Mouse (Mus musculus) ES-Bruce4 (cell line): ENCODE results near the gene Cit. TPM values are rescaled to one million over a fixed set of nuclear protein-coding genes. Genes with fewer than 3 reads are reported as not detected.

Experiments used
- H3K27ac ChIP-seq: 2 replicates; pipeline ENCODE4 v1.5.1; 2012; ENCODE audit warnings: low read length, inconsistent platforms; ENCODE audit not compliant: insufficient read depth
- H3K27me3 ChIP-seq: 2 replicates; pipeline ENCODE4 v1.6.1; 2012; ENCODE audit warnings: mild to moderate bottlenecking, low read length, inconsistent platforms; ENCODE audit not compliant: control insufficient read depth, poor library complexity, insufficient read depth, severe bottlenecking
- H3K36me3 ChIP-seq: 2 replicates; pipeline ENCODE4 v1.6.1; 2012; ENCODE audit warnings: inconsistent platforms, mild to moderate bottlenecking, low read length, moderate library complexity; ENCODE audit not compliant: control insufficient read depth, poor library complexity, insufficient read depth, severe bottlenecking
- H3K4me1 ChIP-seq: one replicate; pipeline ENCODE4 v1.8.1; 2011; ENCODE audit warnings: low read length; ENCODE audit not compliant: control insufficient read depth, insufficient read depth
- H3K4me3 ChIP-seq: 2 replicates; pipeline ENCODE4 v1.5.1; 2011; ENCODE audit warnings: low read depth, mild to moderate bottlenecking, low read length
- H3K9ac ChIP-seq: 2 replicates; pipeline ENCODE4 v1.6.1; 2012; ENCODE audit warnings: low read depth, mild to moderate bottlenecking, inconsistent platforms; ENCODE audit not compliant: poor library complexity, severe bottlenecking
- H3K9me3 ChIP-seq: replicated peaks from 2 replicates; pipeline ENCODE4 v1.6.1; 2012; ENCODE audit warnings: mild to moderate bottlenecking, low read length, inconsistent platforms; ENCODE audit not compliant: control insufficient read depth, poor library complexity, insufficient read depth, severe bottlenecking
- CTCF ChIP-seq: IDR thresholded peaks from one replicate; pipeline ENCODE4 v1.8.1; 2011; ENCODE audit warnings: low read depth, low read length
- EP300 ChIP-seq: IDR thresholded peaks from 2 replicates; pipeline ENCODE4 v1.6.1; 2011; ENCODE audit warnings: low read depth, low read length; ENCODE audit not compliant: insufficient read depth
- POLR2A ChIP-seq: IDR thresholded peaks from one replicate; pipeline ENCODE4 v1.8.1; 2011; ENCODE audit warnings: low read length; ENCODE audit not compliant: insufficient read depth
- polyA plus RNA-seq: library from polyadenylated mRNA; stranded (reverse); fragments of >200 nt; gene quantifications from 2 replicates; pipeline ENCODE4 v1.2.4, GENCODE M21; 2011; ENCODE audit warnings: low read depth; ENCODE audit not compliant: missing spikeins, insufficient read depth, insufficient read length

Cit gene
- polyA plus RNA-seq, 1 experiment, result 67.1 TPM

GRCm38 (mm10) chr5:115893772-115894171, 48.7 kb downstream of the Cit start:
- H3K4me1 ChIP-seq, result no peaks in the 10 kb centered on the region
- H3K9ac ChIP-seq, result no peak overlapping the region
- TF ChIP-seq POLR2A, result no peak
- no peak for TF ChIP-seq CTCF
- TF ChIP-seq EP300, result no peak
- H3K27me3 ChIP-seq, result no peaks in the 10 kb centered on the region
- no peak overlapping the region for H3K27ac ChIP-seq
- 0 out of 2 replicates have a peak, but pooled peaks cover 5% of the 10 kb centered on the region for H3K36me3 ChIP-seq
- no peak overlapping the region for H3K4me3 ChIP-seq
- H3K9me3 ChIP-seq, result no peaks in the 10 kb centered on the region

GRCm38 (mm10) chr5:115897036-115897435, 52.0 kb downstream of the Cit start:
- Histone ChIP-seq H3K36me3 (peaks cover 6% of the 10 kb centered on the region; the same call in 1 of the 2 replicates), H3K27me3 (no peaks in the 10 kb centered on the region), H3K4me3 (no peak overlapping the region), H3K4me1 (no peaks in the 10 kb centered on the region), H3K9ac (no peak overlapping the region), H3K9me3 (peaks cover 4% of the 10 kb centered on the region), H3K27ac (no peak overlapping the region)
- no peak for TF ChIP-seq CTCF
- no peak for TF ChIP-seq POLR2A
- TF ChIP-seq EP300, result no peak

GRCm38 (mm10) chr5:115907037-115908009, 62.2 kb downstream of the Cit start:
- peak; percentile 9 for TF ChIP-seq CTCF
- TF ChIP-seq EP300, result no peak
- no peak for TF ChIP-seq POLR2A

GRCm38 (mm10) chr5:115908251-115908650, 63.2 kb downstream of the Cit start:
- H3K9me3 ChIP-seq, result no peaks in the 10 kb centered on the region
- TF ChIP-seq POLR2A (no peak), CTCF (no peak), EP300 (no peak)
- no peaks in the 10 kb centered on the region for H3K4me1 ChIP-seq
- H3K9ac ChIP-seq, result no peak overlapping the region
- no peak overlapping the region for H3K4me3 ChIP-seq
- H3K36me3 ChIP-seq, result no peaks in the 10 kb centered on the region
- H3K27me3 ChIP-seq, result no peaks in the 10 kb centered on the region
- no peak overlapping the region for H3K27ac ChIP-seq

More at GRCm38 (mm10) chr5:115907037-115908009, 62.2 kb downstream of the Cit start:
- peaks cover 1% of the 10 kb centered on the region; the same call in 1 of the 2 replicates for H3K9me3 ChIP-seq
- H3K4me3 ChIP-seq, result no peak overlapping the region; the same call in 1 of the 2 replicates
- H3K36me3 ChIP-seq, result no peaks in the 10 kb centered on the region
- no peak overlapping the region for H3K9ac ChIP-seq
- no peak overlapping the region for H3K27ac ChIP-seq
- H3K4me1 ChIP-seq, result no peaks in the 10 kb centered on the region
- no peaks in the 10 kb centered on the region for H3K27me3 ChIP-seq

- Histone ChIP-seq H3K9ac (no peak overlapping the region), H3K27me3 (no peaks in the 10 kb centered on the region), H3K36me3 (no peaks in the 10 kb centered on the region), H3K9me3 (no peaks in the 10 kb centered on the region), H3K4me1 (no peaks in the 10 kb centered on the region), H3K4me3 (no peak overlapping the region), H3K27ac (no peak overlapping the region)
- no peak for TF ChIP-seq EP300
- no peak for TF ChIP-seq CTCF
- no peak for TF ChIP-seq POLR2A
Observed at GRCm38 (mm10) chr5:115908699-115909098, 63.6 kb downstream of the Cit start.

GRCm38 (mm10) chr5:115909106-115909505, 64.0 kb downstream of the Cit start:
- no peaks in the 10 kb centered on the region for H3K36me3 ChIP-seq
- TF ChIP-seq CTCF (no peak), EP300 (no peak)
- no peak overlapping the region for H3K27ac ChIP-seq
- no peaks in the 10 kb centered on the region for H3K27me3 ChIP-seq
- H3K4me3 ChIP-seq, result no peak overlapping the region
- no peaks in the 10 kb centered on the region for H3K4me1 ChIP-seq
- no peak overlapping the region for H3K9ac ChIP-seq
- no peaks in the 10 kb centered on the region for H3K9me3 ChIP-seq
